Mouse (Mus musculus): ENCODE results near the gene Slc30a10.

The Slc30a10 gene

GRCm38 (mm10) chr1:185517566-185517965 lies 62.9 kb downstream of the Slc30a10 start:
- DNase-seq (ENCODE audit: low spot score), result peak; percentile 74
